Mouse (Mus musculus): ENCODE results near the gene Prss30. TPM values are rescaled to one million over a fixed set of nuclear protein-coding genes. Genes with fewer than 3 reads are reported as not detected.
A peak's percentile ranks its signal among the peaks of the same experiment; 100 is the strongest.
"Not testable (repeated sequence)": the region's sequence is repeated elsewhere in the genome, so short reads cannot be mapped to it uniquely, and the experiment has no call there.

Gene Prss30
- polyA plus RNA-seq, 1 experiment = not detected

DNA sequence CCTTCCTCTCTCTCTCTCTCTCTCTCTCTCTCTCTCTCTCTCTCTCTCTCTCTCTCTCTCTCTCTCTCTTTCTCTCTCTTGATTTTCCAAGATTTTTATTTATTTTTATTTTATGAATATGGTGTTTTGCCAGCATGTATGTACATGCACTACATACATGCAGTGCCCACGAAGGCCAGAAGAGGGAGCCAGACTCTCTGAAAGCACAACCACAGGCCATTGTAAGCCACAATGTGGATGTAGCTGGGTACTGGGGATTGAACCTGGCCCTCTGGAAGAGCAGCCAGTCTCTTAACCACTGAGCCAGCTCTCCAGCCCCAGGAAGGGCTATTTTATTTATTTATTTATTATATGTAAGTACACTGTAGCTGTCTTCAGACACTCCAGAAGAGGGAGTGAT lies 11.1 kb downstream of the Prss30 start:
- WGBS = 9% methylated on average over 1 of the region's 1 CpGs
- H3K4me3 ChIP-seq (ENCODE audit: insufficient read depth, low read depth, low read length) = no peak overlapping the region
- no peak overlapping the region for H3K27ac ChIP-seq (ENCODE audit: insufficient read depth, low read depth, low read length)
- no peak for TF ChIP-seq POLR2A (IDR thresholded peaks at IDR 0.05; ENCODE audit: insufficient read depth, low read depth, low read length)
- TF ChIP-seq CTCF (IDR thresholded peaks at IDR 0.05; ENCODE audit: insufficient read depth, low read depth, low read length) = 0 out of 2 replicates have a peak, but pooled peaks have one; percentile 19
- H3K4me1 ChIP-seq (ENCODE audit: control insufficient read depth, insufficient read depth, low read length) = peaks cover 3% of the 10 kb centered on the region; the same call in 1 of the 2 replicates

DNA sequence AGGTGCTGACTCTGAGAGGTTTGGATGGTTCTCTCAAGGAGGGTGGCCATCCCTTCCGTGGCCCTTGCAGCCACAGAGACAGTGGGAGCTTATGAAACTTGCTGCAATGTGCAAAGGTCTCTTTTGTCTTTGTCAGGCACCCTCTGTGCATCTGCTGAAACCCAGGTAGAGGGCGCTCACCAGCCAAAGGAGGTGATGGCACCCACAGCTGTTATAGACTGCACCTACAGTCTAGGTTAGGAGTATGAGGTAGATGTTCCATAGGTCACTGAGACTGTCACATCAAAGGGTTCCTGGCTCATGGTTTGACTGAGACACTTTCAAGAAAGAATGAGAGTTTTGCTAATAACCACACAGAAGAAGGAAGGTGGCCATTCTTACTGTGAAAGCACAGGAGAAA lies 11.6 kb downstream of the Prss30 start:
- no peak overlapping the region for H3K27ac ChIP-seq (ENCODE audit: insufficient read depth, low read depth, low read length)
- peaks cover 3% of the 10 kb centered on the region; the same call in 1 of the 2 replicates for H3K4me1 ChIP-seq (ENCODE audit: control insufficient read depth, insufficient read depth, low read length)
- H3K4me3 ChIP-seq (ENCODE audit: insufficient read depth, low read depth, low read length) = no peak overlapping the region
- no peak for TF ChIP-seq POLR2A (IDR thresholded peaks at IDR 0.05; ENCODE audit: insufficient read depth, low read depth, low read length)
- TF ChIP-seq CTCF (IDR thresholded peaks at IDR 0.05; ENCODE audit: insufficient read depth, low read depth, low read length) = no peak
- WGBS = 55% methylated on average over 2 of the region's 2 CpGs

DNA sequence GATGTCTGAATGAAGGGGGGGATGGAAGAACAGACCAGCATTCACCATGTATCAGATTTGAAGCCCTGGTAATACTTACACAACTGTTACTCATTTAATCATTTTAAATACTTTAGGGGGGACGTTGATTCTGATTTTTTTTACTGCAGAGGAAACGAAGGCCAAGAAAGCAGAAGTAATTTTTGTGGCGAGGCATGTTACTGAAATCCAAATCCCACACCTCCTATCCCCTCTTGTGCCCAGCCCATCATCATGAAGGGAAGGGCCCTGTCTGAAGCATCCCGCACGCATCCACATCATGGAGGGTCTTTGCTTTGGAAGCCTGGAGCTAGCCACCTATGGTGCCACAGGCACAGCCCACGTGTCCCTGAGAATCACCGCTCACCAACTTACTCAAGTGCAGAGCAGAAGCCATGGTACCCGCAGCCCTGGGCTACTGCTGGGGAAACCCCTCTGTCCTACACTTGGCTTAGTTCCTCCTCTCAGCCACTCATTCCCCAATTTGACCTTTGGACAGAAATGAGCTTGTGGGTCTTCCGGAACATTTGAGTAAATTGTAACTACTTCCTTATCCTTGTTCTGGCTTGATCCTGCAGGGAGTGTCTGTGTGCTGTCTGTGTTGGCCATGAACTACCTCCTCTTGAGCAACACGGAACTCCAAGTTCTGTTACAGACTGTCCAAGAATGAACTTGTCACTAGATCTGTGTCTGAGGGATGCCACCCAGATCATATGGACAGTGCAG lies 13.5 kb downstream of the Prss30 start:
- 92% methylated on average over 10 of the region's 10 CpGs for WGBS
- Histone ChIP-seq H3K4me3 (ENCODE audit: insufficient read depth, low read depth, low read length) (no peak overlapping the region), H3K27ac (ENCODE audit: insufficient read depth, low read depth, low read length) (no peak overlapping the region), H3K4me1 (ENCODE audit: control insufficient read depth, insufficient read depth, low read length) (peaks cover 3% of the 10 kb centered on the region; the same call in 1 of the 2 replicates)
- no peak for TF ChIP-seq POLR2A (IDR thresholded peaks at IDR 0.05; ENCODE audit: insufficient read depth, low read depth, low read length)
- no peak for TF ChIP-seq CTCF (IDR thresholded peaks at IDR 0.05; ENCODE audit: insufficient read depth, low read depth, low read length)

DNA sequence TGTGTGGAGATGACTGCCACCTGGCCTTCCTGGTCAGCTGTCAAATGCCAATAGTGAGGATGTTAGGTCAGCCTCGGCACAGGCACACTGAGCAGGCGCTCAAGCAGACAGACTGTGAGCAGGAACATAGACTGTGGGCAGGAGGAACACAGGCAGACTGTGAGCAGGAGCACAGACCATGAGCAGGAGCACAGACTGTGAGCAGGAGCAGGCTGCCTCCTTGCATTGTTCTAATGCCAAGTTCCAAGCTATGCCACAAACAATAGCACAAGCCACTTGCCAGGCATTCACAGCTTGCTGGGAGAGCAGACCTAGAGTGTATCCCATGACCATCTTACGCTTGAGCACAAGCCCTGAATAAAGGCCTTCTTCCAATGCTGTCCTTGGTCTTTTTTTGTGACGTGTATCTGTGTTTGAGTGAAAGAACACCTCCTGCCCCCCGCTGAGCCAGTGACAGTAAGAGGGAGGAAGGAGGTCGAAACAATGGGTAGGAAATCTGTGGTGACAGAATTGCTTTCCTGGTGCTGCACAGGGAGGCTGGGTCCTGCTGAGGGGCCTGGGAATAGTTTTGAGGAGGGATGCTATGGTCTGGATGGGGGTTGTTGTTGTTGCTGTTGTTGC lies 14.5 kb downstream of the Prss30 start:
- H3K4me1 ChIP-seq (ENCODE audit: control insufficient read depth, insufficient read depth, low read length) = peaks cover 3% of the 10 kb centered on the region; the same call in 1 of the 2 replicates
- WGBS = 45% methylated on average over 6 of the region's 6 CpGs

DNA sequence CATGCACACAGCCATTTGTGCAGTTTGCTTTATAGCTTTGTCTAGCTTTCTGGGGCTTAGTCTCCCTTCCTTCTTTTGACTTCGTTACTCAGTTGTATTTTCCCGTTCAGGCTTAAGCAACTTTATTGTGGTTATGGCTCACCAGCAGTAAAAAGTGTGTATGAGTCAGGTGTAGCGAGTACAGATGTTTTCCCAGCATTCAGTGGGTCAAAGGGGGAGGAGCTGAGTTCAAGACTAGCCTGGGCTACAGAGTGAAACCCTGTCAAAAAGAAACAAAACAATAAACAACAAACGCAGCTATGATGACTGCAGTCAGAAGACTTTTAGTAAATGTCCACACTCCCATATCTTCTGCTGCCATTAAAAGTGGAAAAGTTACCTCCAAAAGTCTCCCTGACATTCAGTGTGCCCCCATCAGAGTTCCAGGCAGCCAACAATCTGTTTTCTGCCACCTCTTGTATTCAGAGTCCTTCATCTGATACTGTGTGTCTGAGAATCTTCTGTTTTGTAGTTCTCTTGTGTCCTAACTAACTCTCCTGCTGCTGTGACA lies 18.7 kb downstream of the Prss30 start:
- 32% methylated on average over 4 of the region's 4 CpGs for WGBS
- H3K4me3 ChIP-seq (ENCODE audit: insufficient read depth, low read depth, low read length) = no peak overlapping the region
- no peak overlapping the region for H3K27ac ChIP-seq (ENCODE audit: insufficient read depth, low read depth, low read length)
- TF ChIP-seq POLR2A (IDR thresholded peaks at IDR 0.05; ENCODE audit: insufficient read depth, low read depth, low read length) (no peak), CTCF (IDR thresholded peaks at IDR 0.05; ENCODE audit: insufficient read depth, low read depth, low read length) (no peak)
- peaks cover 3% of the 10 kb centered on the region; the same call in 1 of the 2 replicates for H3K4me1 ChIP-seq (ENCODE audit: control insufficient read depth, insufficient read depth, low read length)

More for the DNA sequence above, 14.5 kb downstream of the Prss30 start:
- H3K4me3 ChIP-seq (ENCODE audit: insufficient read depth, low read depth, low read length) = no peak overlapping the region
- no peak overlapping the region for H3K27ac ChIP-seq (ENCODE audit: insufficient read depth, low read depth, low read length)
- no peak for TF ChIP-seq POLR2A (IDR thresholded peaks at IDR 0.05; ENCODE audit: insufficient read depth, low read depth, low read length)
- no peak for TF ChIP-seq CTCF (IDR thresholded peaks at IDR 0.05; ENCODE audit: insufficient read depth, low read depth, low read length)

DNA sequence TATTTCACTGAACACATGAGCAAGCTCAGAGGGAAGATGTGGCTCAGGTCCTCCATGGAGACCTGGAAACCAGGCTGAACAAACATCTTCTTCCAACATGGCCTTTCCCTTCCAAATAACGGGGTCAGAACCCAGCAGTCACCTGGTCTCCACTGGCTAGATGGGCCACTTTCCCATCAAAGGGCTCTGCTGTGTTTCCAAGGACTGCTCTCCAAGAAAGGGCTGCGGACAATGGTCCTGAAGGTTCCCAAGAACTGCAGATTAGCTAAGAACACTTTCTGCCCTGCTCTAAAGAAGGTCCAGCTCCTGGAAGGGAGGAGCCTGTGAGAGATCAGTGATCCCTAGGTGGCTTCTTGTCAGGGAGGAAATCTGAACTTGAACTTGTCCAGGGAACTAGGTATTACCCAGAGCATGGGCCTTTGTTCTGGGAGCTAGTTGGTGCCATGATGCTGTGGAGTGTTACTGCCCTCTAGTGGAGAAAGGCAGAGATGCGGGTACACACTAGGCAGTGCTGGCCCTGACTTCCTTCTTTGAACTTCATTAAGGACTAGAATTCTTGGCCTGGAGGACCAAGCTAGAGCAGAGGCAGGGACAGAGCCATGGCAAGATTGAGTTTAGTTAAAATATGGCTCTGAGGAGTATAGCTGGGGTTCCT lies 20.2 kb downstream of the Prss30 start:
- WGBS = 39% methylated on average over 3 of the region's 3 CpGs

DNA sequence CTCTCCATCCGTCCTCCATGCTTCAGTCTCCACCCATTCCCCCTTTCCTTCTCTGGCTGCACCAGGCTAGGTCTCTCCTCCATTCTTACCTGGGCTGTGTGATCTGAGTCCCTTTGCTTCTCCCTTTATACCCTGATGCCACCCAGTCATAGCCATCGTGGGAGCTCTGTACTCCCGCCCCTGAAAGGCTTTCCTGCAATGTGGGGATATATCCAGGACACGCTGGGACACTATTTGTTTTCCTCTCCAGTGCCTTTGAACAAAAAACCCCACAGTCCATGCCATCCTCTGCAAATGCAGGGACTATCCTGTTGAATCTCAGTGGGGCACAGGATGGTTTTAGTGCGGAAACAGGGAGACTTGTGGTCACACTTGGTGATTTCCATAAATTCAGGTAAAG lies 25.2 kb downstream of the Prss30 start, which contains the start of gene Sbpl:
Gene Sbpl, minus strand, starts transcription at position 101 of the 400 bp plus-strand sequence.
- 82% methylated on average over 5 of the region's 5 CpGs for WGBS
- Histone ChIP-seq H3K4me1 (ENCODE audit: control insufficient read depth, insufficient read depth, low read length) (no peaks in the 10 kb centered on the region), H3K27ac (ENCODE audit: insufficient read depth, low read depth, low read length) (no peak within 1 kb of the TSS), H3K4me3 (ENCODE audit: insufficient read depth, low read depth, low read length) (no peak within 1 kb of the TSS)
- TF ChIP-seq CTCF (IDR thresholded peaks at IDR 0.05; ENCODE audit: insufficient read depth, low read depth, low read length) = no peak
- no peak for TF ChIP-seq POLR2A (IDR thresholded peaks at IDR 0.05; ENCODE audit: insufficient read depth, low read depth, low read length)

More for the DNA sequence above, 20.2 kb downstream of the Prss30 start:
- Histone ChIP-seq H3K4me3 (ENCODE audit: insufficient read depth, low read depth, low read length) (no peak overlapping the region), H3K4me1 (ENCODE audit: control insufficient read depth, insufficient read depth, low read length) (no peaks in the 10 kb centered on the region), H3K27ac (ENCODE audit: insufficient read depth, low read depth, low read length) (no peak overlapping the region)
- TF ChIP-seq POLR2A (IDR thresholded peaks at IDR 0.05; ENCODE audit: insufficient read depth, low read depth, low read length) = no peak

DNA sequence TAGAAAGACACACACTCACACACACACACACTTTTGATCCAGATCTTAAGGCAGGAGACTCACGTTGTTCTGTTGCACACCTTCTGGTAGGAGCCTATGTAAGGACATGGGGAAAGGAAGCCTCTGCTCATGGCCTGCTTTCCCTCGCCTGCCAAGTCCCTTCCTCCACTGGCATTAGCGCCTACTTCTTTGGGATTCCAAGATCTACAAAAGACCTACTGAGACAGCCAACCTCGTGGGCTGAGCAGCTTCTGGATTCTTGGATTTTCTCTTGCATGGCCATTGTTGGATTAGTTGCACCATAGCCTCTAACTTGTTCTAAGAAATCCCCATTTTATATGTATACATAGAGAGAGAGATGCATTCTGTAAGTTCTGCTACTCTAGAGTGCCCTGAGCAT lies 29.5 kb downstream of the Prss30 start:
- H3K4me1 ChIP-seq (ENCODE audit: control insufficient read depth, insufficient read depth, low read length); H3K27ac ChIP-seq (ENCODE audit: insufficient read depth, low read depth, low read length); H3K4me3 ChIP-seq (ENCODE audit: insufficient read depth, low read depth, low read length): not testable (repeated sequence)
- 63% methylated on average over 4 of the region's 4 CpGs for WGBS

DNA sequence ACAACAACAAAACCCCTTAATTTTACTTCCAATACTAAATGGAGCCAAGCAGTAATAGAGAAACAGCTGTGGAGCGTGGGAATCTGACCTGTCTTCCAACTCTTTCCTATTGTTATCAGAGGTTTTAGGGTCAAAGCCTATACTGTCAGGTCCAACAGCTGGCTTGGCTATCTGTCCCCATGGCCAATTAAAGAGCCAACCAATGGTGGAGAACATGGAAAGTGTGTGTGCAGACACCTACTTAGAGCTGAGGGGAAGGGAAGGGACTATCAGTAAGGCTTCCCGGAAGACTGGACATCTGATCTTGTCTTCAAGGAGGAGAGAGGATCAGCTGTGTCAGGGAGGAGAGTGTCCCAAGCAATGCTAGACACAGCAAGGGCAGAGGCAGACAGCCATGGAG lies 31.3 kb downstream of the Prss30 start:
- TF ChIP-seq POLR2A (IDR thresholded peaks at IDR 0.05; ENCODE audit: insufficient read depth, low read depth, low read length) (no peak), CTCF (IDR thresholded peaks at IDR 0.05; ENCODE audit: insufficient read depth, low read depth, low read length) (no peak)
- Histone ChIP-seq H3K27ac (ENCODE audit: insufficient read depth, low read depth, low read length) (no peak overlapping the region), H3K4me3 (ENCODE audit: insufficient read depth, low read depth, low read length) (no peak overlapping the region), H3K4me1 (ENCODE audit: control insufficient read depth, insufficient read depth, low read length) (no peaks in the 10 kb centered on the region)
- 83% methylated on average over 2 of the region's 2 CpGs for WGBS

DNA sequence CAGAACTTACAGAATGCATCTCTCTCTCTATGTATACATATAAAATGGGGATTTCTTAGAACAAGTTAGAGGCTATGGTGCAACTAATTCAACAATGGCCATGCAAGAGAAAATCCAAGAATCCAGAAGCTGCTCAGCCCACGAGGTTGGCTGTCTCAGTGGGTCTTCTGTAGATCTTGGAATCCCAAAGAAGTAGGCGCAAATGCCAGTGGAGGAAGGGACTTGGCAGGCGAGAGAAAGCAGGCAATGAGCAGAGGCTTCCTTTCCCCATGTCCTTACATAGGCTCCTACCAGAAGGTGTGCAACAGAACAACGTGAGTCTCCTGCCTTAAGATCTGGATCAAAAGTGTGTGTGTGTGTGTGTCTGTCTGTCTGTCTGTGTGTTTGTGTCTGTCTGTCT lies 32.9 kb downstream of the Prss30 start:
- H3K4me1 ChIP-seq (ENCODE audit: control insufficient read depth, insufficient read depth, low read length); H3K4me3 ChIP-seq (ENCODE audit: insufficient read depth, low read depth, low read length); H3K27ac ChIP-seq (ENCODE audit: insufficient read depth, low read depth, low read length): not testable (repeated sequence)
- WGBS = 74% methylated on average over 4 of the region's 4 CpGs

All from olfactory bulb, adult 2 months (tissue).